Mouse (Mus musculus) heart, postnatal 4 days (tissue): Measurements from ENCODE around the gene Rasgef1b. TPM values are rescaled to one million over a fixed set of nuclear protein-coding genes. Genes with fewer than 3 reads are reported as not detected.

ENCODE experiments used
- DNase-seq: peaks from one replicate; pipeline ENCODE4 v3.0.0; 2021
- total RNA-seq, 2 experiments: library from RNA; stranded (reverse); gene quantifications; 2 replicates each; pipeline ENCODE4 v1.2.3; 2021

Gene Rasgef1b
- total RNA-seq, 2 experiments from 2014 or later = 20.4 to 22.4 TPM

DNA sequence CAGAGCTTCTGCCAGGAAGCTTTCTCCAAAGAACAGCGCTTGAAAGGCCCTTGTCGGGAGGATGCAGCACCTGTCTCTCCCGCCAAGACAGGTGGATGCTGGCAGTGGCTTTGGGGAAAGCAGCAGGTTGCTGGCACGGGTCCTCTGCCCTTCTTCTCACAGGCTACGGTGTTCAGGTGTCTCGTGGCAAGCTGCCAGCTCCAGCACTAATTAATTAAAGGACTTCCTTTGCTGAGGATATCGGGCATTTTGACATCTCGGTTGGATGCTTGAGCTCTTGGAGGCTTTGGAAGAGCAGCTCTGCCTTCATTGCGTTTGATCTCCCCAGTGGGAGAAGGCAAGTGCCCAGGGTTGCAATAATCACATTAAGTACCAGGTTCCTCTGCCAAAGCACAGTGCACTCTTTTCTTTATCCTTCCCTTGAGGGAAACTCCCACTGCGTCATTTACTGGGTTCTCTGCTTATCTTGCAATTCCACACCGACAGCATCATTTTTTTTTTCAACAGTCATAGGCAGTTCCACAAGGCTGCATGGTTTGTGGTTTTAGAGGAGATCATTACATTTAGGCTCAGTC is 187.5 kb downstream of the Rasgef1b start:
- no peak for DNase-seq

DNA sequence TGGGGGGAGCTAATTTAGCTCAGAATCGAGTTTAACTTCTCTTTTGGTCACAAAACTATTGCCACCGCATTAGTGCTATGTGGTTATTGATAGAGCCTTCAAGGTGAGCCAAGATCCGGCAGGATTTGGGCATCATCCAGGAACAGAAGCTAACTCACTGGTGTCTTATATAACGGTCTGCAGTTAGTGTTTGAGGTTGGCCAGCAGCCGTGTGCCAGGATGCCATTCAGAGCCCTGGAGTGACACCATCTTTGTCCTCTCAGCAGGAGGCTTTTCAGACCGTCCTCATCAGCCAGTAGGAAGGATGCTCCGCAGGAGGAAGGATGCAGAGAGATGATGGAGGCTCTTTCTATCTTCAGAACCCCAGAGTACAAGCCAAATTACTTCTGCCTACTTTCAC is 195.4 kb downstream of the Rasgef1b start:
- DNase-seq = no peak

GRCm38 (mm10) chr5:99526797-99527201 is 202.1 kb downstream of the Rasgef1b start:
- DNase-seq = no peak

DNA sequence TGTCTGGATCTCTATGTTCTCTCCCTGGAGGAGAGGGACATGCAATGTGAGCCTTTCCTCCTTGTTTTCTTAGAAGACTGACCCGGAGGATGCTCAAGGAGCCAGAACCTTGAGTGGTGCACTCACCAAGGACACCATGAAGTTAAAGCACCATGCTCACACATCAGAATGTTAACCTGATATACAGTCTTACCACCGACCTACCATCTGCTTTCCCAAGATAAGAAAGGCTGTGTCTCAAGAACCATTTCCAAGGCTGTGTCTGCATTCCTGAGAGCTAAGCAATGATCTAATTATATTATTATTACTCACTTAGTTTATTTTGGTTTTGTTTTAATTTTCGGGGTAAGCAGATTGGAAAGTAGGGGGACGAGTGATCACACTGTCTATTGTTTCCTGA is 203.2 kb downstream of the Rasgef1b start:
- DNase-seq = no peak

- DNase-seq = no peak
Measured at GRCm38 (mm10) chr5:99522571-99523269, 206.1 kb downstream of the Rasgef1b start.

DNA sequence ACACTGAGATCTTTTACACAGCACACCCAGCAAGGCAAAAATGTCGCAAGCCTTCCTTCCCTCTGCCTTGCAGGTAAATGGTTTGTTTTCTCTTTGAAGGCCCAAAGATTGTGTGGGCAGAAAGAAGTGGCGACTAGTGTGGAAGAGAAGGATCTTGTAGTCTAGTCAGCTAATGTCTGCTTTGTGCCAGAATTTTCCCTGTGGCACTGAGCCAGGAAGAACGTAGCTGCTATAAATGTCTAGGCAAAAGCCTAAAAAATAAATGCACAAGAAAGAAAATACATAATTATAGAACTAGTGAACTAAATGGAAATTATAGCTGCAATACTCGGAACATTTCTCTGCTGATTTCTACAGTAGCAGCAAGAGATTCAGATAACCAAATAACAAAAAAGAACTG is 207.5 kb downstream of the Rasgef1b start:
- DNase-seq = peak; percentile 55

- no peak for DNase-seq
Measured at GRCm38 (mm10) chr5:99519556-99519955, 209.3 kb downstream of the Rasgef1b start.

DNA sequence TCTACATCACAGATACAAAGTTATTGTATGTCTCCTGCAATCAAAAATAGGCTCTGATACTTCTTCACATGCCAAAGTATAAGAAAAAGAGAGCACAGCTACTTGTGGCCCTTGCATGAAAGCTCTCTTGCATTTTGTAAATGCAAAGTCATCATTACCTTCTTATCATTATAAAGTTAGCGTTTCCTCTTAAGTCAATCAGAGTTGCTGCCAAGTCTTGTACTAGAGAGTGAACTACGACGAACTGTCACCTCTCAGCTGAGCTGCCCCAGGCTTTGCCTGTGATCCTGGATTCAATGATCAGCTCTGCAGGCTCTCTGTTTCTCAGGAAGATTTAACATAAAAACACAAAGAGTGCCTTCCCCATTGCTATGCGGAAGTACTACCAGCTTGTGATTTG is 209.8 kb downstream of the Rasgef1b start:
- DNase-seq = no peak

DNA sequence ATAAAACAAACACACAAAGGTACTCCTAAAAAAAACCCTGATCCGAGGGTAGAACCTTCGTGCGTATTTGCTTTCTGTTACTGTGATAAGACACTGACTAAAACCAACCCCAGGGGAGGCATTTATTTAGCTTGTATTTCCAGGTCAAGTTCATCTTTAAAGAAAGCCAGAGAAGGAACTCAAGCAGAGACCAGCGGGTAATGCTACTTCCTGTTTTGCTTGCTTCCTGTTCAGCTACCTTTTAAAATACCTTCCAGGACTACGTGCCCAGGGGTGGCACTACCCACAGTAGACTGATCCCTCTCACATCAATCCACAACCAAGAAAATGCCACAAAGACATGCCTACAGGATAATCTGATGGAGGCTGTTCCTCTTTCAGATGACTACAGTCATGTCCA is 212.7 kb downstream of the Rasgef1b start:
- DNase-seq = no peak

GRCm38 (mm10) chr5:99515764-99516163 is 213.1 kb downstream of the Rasgef1b start:
- no peak for DNase-seq

- DNase-seq = no peak
Measured at GRCm38 (mm10) chr5:99513209-99513880, 215.5 kb downstream of the Rasgef1b start.

DNA sequence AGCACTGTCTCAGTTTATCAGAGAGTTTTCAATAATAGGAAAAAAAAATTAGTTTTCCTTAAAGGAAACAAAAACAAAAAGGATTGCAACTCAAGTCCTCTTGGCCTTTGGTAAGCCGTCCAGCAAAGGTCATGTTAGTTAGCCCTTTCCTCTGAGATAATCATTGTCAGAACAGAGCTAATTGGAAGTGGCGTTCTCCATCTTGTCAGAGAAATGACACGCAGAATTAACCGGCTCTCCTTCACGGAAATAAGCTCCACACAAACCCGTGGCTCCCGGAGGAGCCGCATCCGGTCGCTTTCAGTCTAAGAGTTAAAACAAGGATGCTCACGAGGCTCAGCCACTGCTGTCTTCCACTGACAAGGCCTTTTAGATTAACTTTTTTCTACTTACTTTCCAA is 217.8 kb downstream of the Rasgef1b start:
- DNase-seq = no peak

GRCm38 (mm10) chr5:99506109-99506508 is 222.8 kb downstream of the Rasgef1b start:
- DNase-seq = no peak

DNA sequence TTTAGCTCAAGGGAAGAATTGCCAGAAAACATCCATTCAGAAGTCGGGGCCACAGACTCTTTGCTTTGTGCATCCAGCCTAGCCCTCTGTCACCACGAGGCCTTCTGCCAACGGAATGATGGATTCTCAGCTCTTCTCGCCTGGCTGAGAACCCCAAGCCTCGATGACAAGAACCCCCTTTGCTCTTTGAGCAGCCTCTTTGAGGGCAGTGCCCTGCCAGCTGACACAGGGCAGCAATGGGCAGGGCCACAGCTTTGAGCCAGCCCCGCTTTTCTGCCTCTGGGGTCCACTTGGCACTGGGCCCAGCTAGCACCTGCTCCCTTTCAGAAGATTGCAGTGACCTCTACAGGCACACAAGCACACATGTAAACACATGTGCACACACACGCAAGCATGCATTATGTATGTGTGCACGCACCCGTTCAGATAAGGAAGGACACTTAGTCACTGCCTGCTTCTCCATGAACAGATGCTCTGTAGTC is 224.5 kb downstream of the Rasgef1b start:
- peak; percentile 23 for DNase-seq

GRCm38 (mm10) chr5:99502681-99503080 is 226.2 kb downstream of the Rasgef1b start:
- no peak for DNase-seq

DNA sequence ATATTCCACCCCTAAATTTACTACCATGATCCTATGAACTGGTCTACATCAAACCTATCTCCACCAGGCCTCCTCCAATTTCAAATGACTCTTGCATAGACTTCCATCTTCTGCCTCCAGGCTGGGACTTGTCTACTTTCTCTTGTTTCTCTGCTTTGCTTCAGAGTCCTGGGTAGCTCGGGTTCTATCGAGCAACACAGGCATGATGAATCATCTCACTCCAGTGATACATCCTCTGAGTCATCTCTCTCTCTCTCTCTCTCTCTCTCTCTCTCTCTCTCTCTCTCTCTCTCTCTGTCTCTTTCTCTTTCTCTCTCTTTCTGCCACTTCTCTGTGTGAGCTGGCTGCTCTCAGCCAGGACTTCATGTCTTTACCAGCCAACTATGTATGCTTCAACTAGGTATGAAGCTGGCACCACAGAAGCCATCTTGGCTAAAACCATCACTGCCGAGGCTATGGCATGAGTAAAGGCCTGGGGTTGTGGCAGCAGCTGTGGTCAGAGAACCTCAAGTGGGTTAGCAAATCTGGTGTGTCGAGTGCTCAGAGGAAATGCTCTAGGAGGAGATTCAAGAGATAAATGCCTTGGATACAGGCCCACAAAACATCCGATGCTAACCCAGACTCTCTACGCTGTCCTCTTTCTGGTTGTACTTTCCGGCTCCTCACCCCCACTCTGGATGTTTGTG is 229.3 kb downstream of the Rasgef1b start:
- no peak for DNase-seq

DNA sequence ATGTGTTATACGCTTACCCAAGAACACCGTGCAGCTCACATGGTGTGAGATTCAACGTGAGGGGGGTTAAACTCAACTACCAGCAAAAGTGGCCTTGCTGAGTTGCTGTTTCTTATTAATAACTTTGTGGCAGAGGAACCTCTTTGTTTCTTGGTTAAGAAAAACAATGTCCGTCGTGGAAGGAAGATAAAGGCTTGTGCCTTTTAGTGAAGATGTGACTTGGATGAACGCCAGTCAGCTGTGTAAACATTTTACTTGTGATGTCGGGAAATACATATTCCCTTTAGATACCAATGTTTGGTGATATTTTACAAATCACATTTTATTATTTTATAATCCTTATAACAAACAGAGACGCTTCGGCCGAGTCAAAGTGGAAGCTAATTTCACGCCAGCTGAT is 231.0 kb downstream of the Rasgef1b start:
- peak; percentile 25 for DNase-seq

- no peak for DNase-seq
Measured at GRCm38 (mm10) chr5:99496931-99497782, 231.7 kb downstream of the Rasgef1b start.

GRCm38 (mm10) chr5:99496157-99496453 is 232.8 kb downstream of the Rasgef1b start:
- no peak for DNase-seq

GRCm38 (mm10) chr5:99495354-99496156 is 233.3 kb downstream of the Rasgef1b start:
- no peak for DNase-seq

DNA sequence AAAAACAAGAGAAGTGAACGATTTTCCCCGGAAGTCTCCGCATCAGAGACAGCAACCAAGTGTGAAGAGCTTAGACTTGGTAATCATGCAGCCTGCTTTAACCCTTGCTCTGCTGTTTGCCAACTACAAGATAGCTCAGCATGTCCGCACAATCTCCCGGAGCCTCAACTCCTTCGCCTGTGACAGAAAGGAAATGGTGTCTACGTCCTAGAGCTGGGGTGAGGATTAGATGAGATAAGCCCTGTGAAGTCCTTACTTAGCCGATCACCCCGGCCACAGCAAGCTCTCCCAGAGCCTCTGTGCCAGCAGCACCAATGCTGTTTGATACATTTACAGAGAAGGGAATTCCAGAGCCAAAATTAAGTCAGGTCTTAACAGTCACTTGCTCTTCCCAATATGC is 235.0 kb downstream of the Rasgef1b start:
- no peak for DNase-seq

DNA sequence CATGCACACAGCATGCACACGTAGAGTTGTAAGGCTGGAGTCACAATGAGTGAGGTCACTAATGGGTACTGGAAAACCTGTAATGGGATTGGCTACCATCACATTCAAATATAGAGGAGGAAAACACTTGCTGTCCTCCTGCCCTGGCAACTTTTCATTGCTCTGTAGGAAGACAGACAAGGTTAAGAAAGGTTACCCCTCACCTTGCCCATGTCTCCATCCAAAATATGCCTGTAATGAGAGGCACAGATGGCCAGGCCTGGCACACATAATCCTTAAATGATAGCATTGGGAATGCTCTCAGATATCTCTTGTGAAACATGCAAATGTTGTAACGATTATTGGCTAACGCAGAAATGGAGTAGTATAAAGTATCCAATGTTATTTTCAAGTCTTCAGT is 235.8 kb downstream of the Rasgef1b start:
- no peak for DNase-seq
